Mouse (Mus musculus): ENCODE measurements around the gene Pacs2. TPM values are rescaled to one million over a fixed set of nuclear protein-coding genes. Genes with fewer than 3 reads are reported as not detected.

The Pacs2 gene
- total RNA-seq, 2 experiments from 2014 or later, result 70.4 to 74.2 TPM

- intact Hi-C loops (cut with DNase I), result loop anchor here (2.0 kb wide), 2 partner anchors 59 to 73 kb away; partner anchors contain the start of genes Brf1 and Pacs2
- no peak for DNase-seq (ENCODE audit: low spot score in 2 of 2)
These were observed 59.4 kb downstream of the Pacs2 start for GRCm38 (mm10) chr12:113073420-113074328.

- intact Hi-C loops (cut with DNase I), result loop anchor here (2.0 kb wide), 2 partner anchors 60 to 74 kb away; partner anchors contain the start of genes Brf1 and Pacs2
- peak; percentile 86 to 87 for DNase-seq (ENCODE audit: low spot score in 2 of 2)
These were observed 60.2 kb downstream of the Pacs2 start, which contains the start of gene Tex22 for GRCm38 (mm10) chr12:113074329-113075062. Gene Tex22 (plus strand): TSS chr12:113074502.

- peak; percentile 83 to 84 for DNase-seq (ENCODE audit: low spot score in 2 of 2)
- intact Hi-C loops (cut with DNase I), result loop anchor here (2.0 kb wide), 2 partner anchors 60 to 74 kb away; partner anchors contain the start of genes Brf1 and Pacs2
These were observed 60.8 kb downstream of the Pacs2 start for GRCm38 (mm10) chr12:113075063-113075454.

GRCm38 (mm10) chr12:113075486-113075885 lies 61.2 kb downstream of the Pacs2 start:
- intact Hi-C loops (cut with DNase I), result loop anchor here (2.0 kb wide), 2 partner anchors 61 to 75 kb away; partner anchors contain the start of genes Brf1 and Pacs2

GRCm38 (mm10) chr12:113087276-113087675 lies 73.0 kb downstream of the Pacs2 start:
- DNase-seq (ENCODE audit: low spot score in 2 of 2), result no peak
- intact Hi-C loops (cut with DNase I), result no loop called here

More at GRCm38 (mm10) chr12:113075486-113075885, 61.2 kb downstream of the Pacs2 start:
- DNase-seq (ENCODE audit: low spot score in 2 of 2), result no peak

- intact Hi-C loops (cut with DNase I), result no loop called here
- DNase-seq (ENCODE audit: low spot score in 2 of 2), result no peak
These were observed 73.7 kb downstream of the Pacs2 start for GRCm38 (mm10) chr12:113088026-113088425.

GRCm38 (mm10) chr12:113089107-113089506 lies 74.8 kb downstream of the Pacs2 start:
- intact Hi-C loops (cut with DNase I), result no loop called here
- DNase-seq (ENCODE audit: low spot score in 2 of 2), result no peak

- DNase-seq (ENCODE audit: low spot score in 2 of 2), result no peak
These were observed 75.7 kb downstream of the Pacs2 start for GRCm38 (mm10) chr12:113090053-113090452.

GRCm38 (mm10) chr12:113097040-113097439 lies 82.7 kb downstream of the Pacs2 start:
- intact Hi-C loops (cut with DNase I), result no loop called here
- no peak for DNase-seq (ENCODE audit: low spot score in 2 of 2)

More at GRCm38 (mm10) chr12:113090053-113090452, 75.7 kb downstream of the Pacs2 start:
- intact Hi-C loops (cut with DNase I), result no loop called here

- peak; percentile 35 to 68 for DNase-seq (ENCODE audit: low spot score in 2 of 2)
- intact Hi-C loops (cut with DNase I), result no loop called here
These were observed 83.5 kb downstream of the Pacs2 start, which contains the start of gene Mta1 for GRCm38 (mm10) chr12:113097749-113098281. Gene Mta1 (plus strand): TSS chr12:113098278.

- DNase-seq (ENCODE audit: low spot score in 2 of 2), result peak in 1 of 2 experiments; percentile 31
- intact Hi-C loops (cut with DNase I), result no loop called here
These were observed 84.3 kb downstream of the Pacs2 start for GRCm38 (mm10) chr12:113098530-113099151.

- no peak for DNase-seq (ENCODE audit: low spot score in 2 of 2)
- intact Hi-C loops (cut with DNase I), result no loop called here
These were observed 85.3 kb downstream of the Pacs2 start for GRCm38 (mm10) chr12:113099470-113100237.

- intact Hi-C loops (cut with DNase I), result no loop called here
These were observed 86.3 kb downstream of the Pacs2 start for GRCm38 (mm10) chr12:113100448-113101076.

GRCm38 (mm10) chr12:113101251-113101960 lies 87.1 kb downstream of the Pacs2 start:
- intact Hi-C loops (cut with DNase I), result no loop called here
- DNase-seq (ENCODE audit: low spot score in 2 of 2), result no peak

More at GRCm38 (mm10) chr12:113100448-113101076, 86.3 kb downstream of the Pacs2 start:
- no peak for DNase-seq (ENCODE audit: low spot score in 2 of 2)

- peak in 1 of 2 experiments; percentile 46 for DNase-seq (ENCODE audit: low spot score in 2 of 2)
- intact Hi-C loops (cut with DNase I), result loop anchor here (2.0 kb wide), 1 partner anchor 98 kb away; no protein-coding TSS in a partner anchor
These were observed 88.2 kb downstream of the Pacs2 start for GRCm38 (mm10) chr12:113102461-113102860.

- intact Hi-C loops (cut with DNase I), result loop anchor here (2.0 kb wide), 1 partner anchor 99 kb away; no protein-coding TSS in a partner anchor
- no peak for DNase-seq (ENCODE audit: low spot score in 2 of 2)
These were observed 89.6 kb downstream of the Pacs2 start for GRCm38 (mm10) chr12:113103846-113104451.

- no peak for DNase-seq (ENCODE audit: low spot score in 2 of 2)
- intact Hi-C loops (cut with DNase I), result no loop called here
These were observed 92.1 kb downstream of the Pacs2 start for GRCm38 (mm10) chr12:113106386-113106785.

Measured in left cerebral cortex, postnatal 36 days (tissue).